Comparison of ENCODE assay signal across 7 mouse cellular contexts in genomic region chr7:80192226-80193061, GRCm38 (mm10). TPM values are rescaled to one million over a fixed set of nuclear protein-coding genes. Genes with fewer than 3 reads are reported as not detected.
DNase-seq lines count a peak whose midpoint lies in the region; ATAC-seq lines count a peak whose summit lies in the region.

No protein-coding gene starts in this region.

- peak; percentile 71 for DNase-seq in T-cell, adult 2 months (ENCODE audit: low spot score)
- peak; percentile 89 for DNase-seq in embryo, embryonic 10 days (ENCODE audit: low spot score)
- peak; percentile 96 for DNase-seq in liver
- DNase-seq in spleen, postnatal 14 days (ENCODE audit: low spot score in 2 of 2) = peak; percentile 80 to 82

- peak overlapping the region; percentile 43 for H3K4me3 ChIP-seq in intestine, embryonic 16.5 days (ENCODE audit: low read length)
- H3K4me3 ChIP-seq in midbrain, embryonic 16.5 days (ENCODE audit: low read depth, low read length) = no peak overlapping the region

- peak overlapping the region; percentile 76 for H3K4me2 ChIP-seq in intestine, embryonic 16.5 days (ENCODE audit: low read depth, low read length)
- H3K4me2 ChIP-seq in midbrain, embryonic 16.5 days (ENCODE audit: low read length) = peak overlapping the region; percentile 37

- peaks cover 49% of the 10 kb centered on the region for H3K4me1 ChIP-seq in intestine, embryonic 16.5 days (ENCODE audit: control insufficient read depth, insufficient read depth, low read length)
- H3K4me1 ChIP-seq in midbrain, embryonic 16.5 days (ENCODE audit: control insufficient read depth, insufficient read depth, low read length) = peaks cover 50% of the 10 kb centered on the region

- 9% methylated on average over 16 of the region's 16 CpGs for WGBS in intestine, embryonic 16.5 days
- WGBS in midbrain, embryonic 16.5 days = 9% methylated on average over 16 of the region's 16 CpGs

- no peaks in the 10 kb centered on the region for H3K27me3 ChIP-seq in intestine, embryonic 16.5 days (replicated peaks; ENCODE audit: control insufficient read depth, insufficient read depth, low read length)
- H3K27me3 ChIP-seq in midbrain, embryonic 16.5 days (ENCODE audit: control insufficient read depth, insufficient read depth, low read depth, low read length) = no peaks in the 10 kb centered on the region

- H3K36me3 ChIP-seq in intestine, embryonic 16.5 days (ENCODE audit: control insufficient read depth, insufficient read depth, low read length) = no peaks in the 10 kb centered on the region
- no peaks in the 10 kb centered on the region for H3K36me3 ChIP-seq in midbrain, embryonic 16.5 days (ENCODE audit: control insufficient read depth, insufficient read depth, low read length)

- peak overlapping the region; percentile 95 for H3K27ac ChIP-seq in intestine, embryonic 16.5 days (ENCODE audit: low read length)
- peak overlapping the region; percentile 73 for H3K27ac ChIP-seq in midbrain, embryonic 16.5 days (ENCODE audit: low read length)

- H3K9ac ChIP-seq in intestine, embryonic 16.5 days (ENCODE audit: low read depth, low read length) = peak overlapping the region; percentile 67
- peak overlapping the region; percentile 58 for H3K9ac ChIP-seq in midbrain, embryonic 16.5 days (ENCODE audit: low read depth, low read length)

- H3K9me3 ChIP-seq in intestine, embryonic 16.5 days (ENCODE audit: control insufficient read depth, low read length) = no peaks in the 10 kb centered on the region
- no peaks in the 10 kb centered on the region for H3K9me3 ChIP-seq in midbrain, embryonic 16.5 days (replicated peaks; ENCODE audit: control insufficient read depth, low read length, poor library complexity, severe bottlenecking)

- ATAC-seq in granulocyte monocyte progenitor cell, adult 5-6 weeks (replicated peaks; ENCODE audit: poor library complexity, severe bottlenecking) = peak; percentile 67
- ATAC-seq in intestine, embryonic 16.5 days = peak; percentile 90
- peak; percentile 66 for ATAC-seq in midbrain, embryonic 16.5 days

RNA-seq across cellular contexts. Expression of gene Sema4b, which starts 5.8 kb away (rescaled TPM):
- total RNA-seq in granulocyte monocyte progenitor cell, adult 5-6 weeks (2014; fragmentation: Nextera tagmentation) = 6.2 and 6.6 TPM in 2 replicates
- 3.6 and 4.4 TPM in 2 replicates for total RNA-seq in granulocyte monocyte progenitor cell, adult 5-6 weeks (2017)
- polyA plus RNA-seq in intestine, embryonic 16.5 days (2015; fragmentation: Nextera tagmentation; extraction: Ambion mirVana) = 14.9 and 16.3 TPM in 2 replicates
- 25.2 and 25.3 TPM in 2 replicates for polyA plus RNA-seq in midbrain, embryonic 16.5 days (2015; fragmentation: Nextera tagmentation; extraction: Ambion mirVana)

RNA-seq across cellular contexts. Expression of gene Cib1, which starts 40.2 kb away (rescaled TPM):
- 45.3 and 77.8 TPM in 2 replicates for total RNA-seq in granulocyte monocyte progenitor cell, adult 5-6 weeks (2014; fragmentation: Nextera tagmentation)
- 25.0 and 67.5 TPM in 2 replicates for total RNA-seq in granulocyte monocyte progenitor cell, adult 5-6 weeks (2017)
- 285 and 306 TPM in 2 replicates for polyA plus RNA-seq in intestine, embryonic 16.5 days (2015; fragmentation: Nextera tagmentation; extraction: Ambion mirVana)
- polyA plus RNA-seq in midbrain, embryonic 16.5 days (2015; fragmentation: Nextera tagmentation; extraction: Ambion mirVana) = 24.3 and 26.0 TPM in 2 replicates

RNA-seq across cellular contexts. Expression of gene Gdpgp1, which starts 40.2 kb away (rescaled TPM):
- 4.5 and 10.0 TPM in 2 replicates for total RNA-seq in granulocyte monocyte progenitor cell, adult 5-6 weeks (2014; fragmentation: Nextera tagmentation)
- total RNA-seq in granulocyte monocyte progenitor cell, adult 5-6 weeks (2017) = 1.9 and 3.0 TPM in 2 replicates
- polyA plus RNA-seq in intestine, embryonic 16.5 days (2015; fragmentation: Nextera tagmentation; extraction: Ambion mirVana) = 7.6 and 8.1 TPM in 2 replicates
- polyA plus RNA-seq in midbrain, embryonic 16.5 days (2015; fragmentation: Nextera tagmentation; extraction: Ambion mirVana) = 3.7 and 4.6 TPM in 2 replicates

RNA-seq across cellular contexts. Expression of gene Ttll13, which starts 53.7 kb away (rescaled TPM):
- total RNA-seq in granulocyte monocyte progenitor cell, adult 5-6 weeks (2014; fragmentation: Nextera tagmentation) = 0.36 TPM in 1 of 2 replicates, not detected in the other
- not detected in 2 replicates for total RNA-seq in granulocyte monocyte progenitor cell, adult 5-6 weeks (2017)
- 0.56 and 0.69 TPM in 2 replicates for polyA plus RNA-seq in intestine, embryonic 16.5 days (2015; fragmentation: Nextera tagmentation; extraction: Ambion mirVana)
- polyA plus RNA-seq in midbrain, embryonic 16.5 days (2015; fragmentation: Nextera tagmentation; extraction: Ambion mirVana) = 2.9 and 3.0 TPM in 2 replicates

Comparison
In these comparisons a context has a peak if more than half of its experiments do, and no peak if none do; other contexts are left out.
1. RNA of gene Cib1, which starts 40.2 kb away (polyA plus RNA-seq): 285 to 306 TPM in intestine, embryonic 16.5 days; 24.3 to 26.0 TPM in midbrain, embryonic 16.5 days; every median in the first group is over 10 times any median in the second.
2. Peak in every context shown above with its lines, with median percentiles within 50 percentile points of each other: DNase-seq and ATAC-seq.